Mouse (Mus musculus) forebrain, embryonic 11.5 days (tissue): ENCODE results near the gene Ankrd31. TPM values are rescaled to one million over a fixed set of nuclear protein-coding genes. Genes with fewer than 3 reads are reported as not detected.
"Not testable (repeated sequence)": the region's sequence is repeated elsewhere in the genome, so short reads cannot be mapped to it uniquely, and the experiment has no call there.

ENCODE experiments used
- ATAC-seq: fragments of 200-750 bp; cut with Nextera tagmentation; replicated peaks from 2 replicates; pipeline ENCODE4 v1.8.0; 2017; ENCODE audit warnings: moderate TSS enrichment; ENCODE audit not compliant: low FRiP score
- DNase-seq: peaks from one replicate; pipeline ENCODE4 v3.0.0-alpha.2; 2017; ENCODE audit warnings: low spot score
- H3K27ac ChIP-seq: fragments of 300-500 bp; sonication (generic); 2 replicates; pipeline ENCODE4 v1.5.1; 2014; ENCODE audit warnings: low read depth, low read length
- H3K27me3 ChIP-seq: fragments of 300-500 bp; sonication (generic); 2 replicates; pipeline ENCODE4 v1.6.1; 2014; ENCODE audit warnings: mild to moderate bottlenecking, low read length, mixed read lengths; ENCODE audit not compliant: control insufficient read depth, insufficient read depth
- H3K36me3 ChIP-seq: fragments of 300-500 bp; sonication (generic); 2 replicates; pipeline ENCODE4 v1.6.1; 2014; ENCODE audit warnings: mild to moderate bottlenecking, low read length, moderate library complexity, mixed read lengths; ENCODE audit not compliant: control insufficient read depth, insufficient read depth
- H3K4me1 ChIP-seq: fragments of 300-500 bp; sonication (generic); replicated peaks from 2 replicates; pipeline ENCODE4 v1.6.1; 2014; ENCODE audit warnings: low read length, mixed read lengths; ENCODE audit not compliant: control insufficient read depth, insufficient read depth
- H3K4me2 ChIP-seq: fragments of 300-500 bp; sonication (generic); 2 replicates; pipeline ENCODE4 v1.6.1; 2014; ENCODE audit warnings: low read depth, mild to moderate bottlenecking, low read length, moderate library complexity, mixed read lengths; ENCODE audit not compliant: severe bottlenecking
- H3K4me3 ChIP-seq: fragments of 300-500 bp; sonication (generic); 2 replicates; pipeline ENCODE4 v1.5.1; 2014; ENCODE audit warnings: low read depth, low read length
- H3K9ac ChIP-seq: fragments of 300-500 bp; sonication (generic); 2 replicates; pipeline ENCODE4 v1.6.1; 2014; ENCODE audit warnings: low read length
- H3K9me3 ChIP-seq: fragments of 300-500 bp; sonication (generic); 2 replicates; pipeline ENCODE4 v1.6.1; 2016; ENCODE audit warnings: low read length, mixed read lengths; ENCODE audit not compliant: control insufficient read depth
- WGBS: fragments of 180-500 bp; shearing (Covaris S2); extraction: QIAGEN DNeasy Blood & Tissue Kit; methylation state at CpG from one replicate; pipeline ENCODE4 v1.1.7; 2014; 5-methylcytosine and 5-hydroxymethylcytosine counted together
- polyA plus RNA-seq: library from polyadenylated mRNA; unstranded; fragments of >200 nt; fragmentation: Nextera tagmentation; extraction: Ambion mirVana; gene quantifications from 2 replicates; pipeline ENCODE4 v1.2.1, GENCODE M21; 2014

The Ankrd31 gene
- polyA plus RNA-seq, 1 experiment from 2014 or later = not detected

DNA sequence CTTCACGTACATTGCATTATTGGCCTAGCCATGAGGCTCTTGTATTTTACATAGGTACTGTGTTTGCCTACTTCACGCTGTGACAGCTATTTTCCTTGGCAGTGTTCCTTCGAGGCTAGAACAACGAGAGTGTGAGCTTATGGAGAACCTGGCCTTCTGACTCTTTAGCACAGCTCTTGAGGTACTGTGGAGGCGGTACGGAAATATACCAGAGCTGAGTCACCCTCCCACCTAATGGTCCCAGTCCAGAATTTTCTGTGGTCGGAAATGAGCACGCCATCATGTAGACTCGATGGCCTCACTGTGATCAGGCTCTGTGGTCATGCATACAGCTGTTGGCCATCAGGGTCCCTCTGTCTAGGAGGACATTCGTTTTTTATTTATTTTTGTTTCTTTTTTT is 191.6 kb downstream of the Ankrd31 start:
- Histone ChIP-seq H3K9me3 (no peaks in the 10 kb centered on the region), H3K4me1 (no peaks in the 10 kb centered on the region), H3K36me3 (no peaks in the 10 kb centered on the region), H3K4me3 (no peak overlapping the region), H3K4me2 (no peak overlapping the region), H3K27ac (no peak overlapping the region), H3K27me3 (no peaks in the 10 kb centered on the region), H3K9ac (no peak overlapping the region)
- DNase-seq (no peak), ATAC-seq (no peak)
- WGBS = 94% methylated on average over 10 of the region's 10 CpGs

DNA sequence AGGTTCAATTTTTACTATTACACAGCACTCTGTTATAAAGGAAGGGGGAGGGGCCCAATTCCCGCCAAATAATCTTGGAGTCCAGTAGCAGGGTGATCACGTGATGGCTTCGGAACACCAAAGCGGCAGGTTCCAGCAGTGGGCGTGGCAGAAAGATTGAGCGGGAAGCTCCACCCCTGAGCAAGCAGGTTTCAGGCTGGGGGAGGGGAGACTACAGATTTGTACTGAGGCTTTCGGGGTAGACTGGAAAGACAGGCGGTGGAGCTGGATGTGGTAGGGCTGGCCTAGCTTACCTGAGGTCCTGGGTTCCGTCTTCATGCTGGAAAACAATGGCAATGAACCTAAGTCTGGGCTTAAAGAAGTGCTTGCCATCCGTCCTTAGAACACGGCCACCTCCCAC is 193.4 kb downstream of the Ankrd31 start:
- WGBS = 86% methylated on average over 11 of the region's 11 CpGs
- H3K27me3 ChIP-seq, H3K9ac ChIP-seq, H3K36me3 ChIP-seq, H3K4me3 ChIP-seq, DNase-seq, ATAC-seq, H3K9me3 ChIP-seq, H3K27ac ChIP-seq, H3K4me2 ChIP-seq, H3K4me1 ChIP-seq: not testable (repeated sequence)

GRCm38 (mm10) chr13:96943571-96943970 is 195.5 kb downstream of the Ankrd31 start:
- Histone ChIP-seq H3K4me3 (no peak overlapping the region), H3K36me3 (no peaks in the 10 kb centered on the region), H3K27ac (no peak overlapping the region), H3K4me2 (no peak overlapping the region), H3K4me1 (no peaks in the 10 kb centered on the region), H3K27me3 (no peaks in the 10 kb centered on the region), H3K9ac (no peak overlapping the region), H3K9me3 (no peaks in the 10 kb centered on the region)
- DNase-seq (no peak), ATAC-seq (no peak)
- WGBS = 65% methylated on average over 3 of the region's 3 CpGs

GRCm38 (mm10) chr13:96945748-96946147 is 197.7 kb downstream of the Ankrd31 start:
- no peak overlapping the region for H3K9ac ChIP-seq
- DNase-seq (no peak), ATAC-seq (no peak)
- H3K4me2 ChIP-seq = no peak overlapping the region
- H3K4me3 ChIP-seq = no peak overlapping the region
- H3K27ac ChIP-seq = no peak overlapping the region
- no peaks in the 10 kb centered on the region for H3K4me1 ChIP-seq
- H3K9me3 ChIP-seq = no peaks in the 10 kb centered on the region
- H3K36me3 ChIP-seq = no peaks in the 10 kb centered on the region
- WGBS = 85% methylated on average over 4 of the region's 4 CpGs
- H3K27me3 ChIP-seq = no peaks in the 10 kb centered on the region

DNA sequence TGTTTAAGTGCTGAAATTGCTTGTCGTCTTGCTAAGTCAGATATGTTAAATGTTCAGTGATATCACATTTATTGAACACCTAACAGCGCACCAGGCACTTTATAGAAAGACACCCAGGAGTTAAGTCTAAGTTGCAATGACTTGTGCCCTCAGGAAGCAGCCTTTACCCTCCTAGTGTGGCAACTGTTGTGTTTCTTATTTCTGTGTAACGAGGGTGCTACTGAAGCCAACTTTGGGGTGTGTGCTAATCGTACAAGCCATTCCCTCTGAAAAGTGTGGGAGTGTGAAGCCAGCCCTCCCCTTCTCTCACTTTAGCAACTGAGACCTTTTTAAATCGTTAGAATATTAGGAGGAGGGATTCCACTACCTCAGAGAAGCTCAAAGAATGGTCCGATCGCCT is 199.7 kb downstream of the Ankrd31 start:
- no peaks in the 10 kb centered on the region for H3K27me3 ChIP-seq
- H3K9ac ChIP-seq = no peak overlapping the region
- H3K4me1 ChIP-seq = no peaks in the 10 kb centered on the region
- ATAC-seq (no peak), DNase-seq (no peak)
- H3K4me3 ChIP-seq = no peak overlapping the region
- no peak overlapping the region for H3K27ac ChIP-seq
- no peak overlapping the region for H3K4me2 ChIP-seq
- H3K9me3 ChIP-seq = no peaks in the 10 kb centered on the region
- no peaks in the 10 kb centered on the region for H3K36me3 ChIP-seq
- WGBS = 90% methylated on average over 7 of the region's 7 CpGs

GRCm38 (mm10) chr13:96951880-96952279 is 203.8 kb downstream of the Ankrd31 start:
- Histone ChIP-seq H3K4me3 (no peak overlapping the region), H3K4me1 (no peaks in the 10 kb centered on the region), H3K27me3 (no peaks in the 10 kb centered on the region), H3K9me3 (no peaks in the 10 kb centered on the region), H3K4me2 (no peak overlapping the region), H3K36me3 (no peaks in the 10 kb centered on the region), H3K9ac (no peak overlapping the region), H3K27ac (no peak overlapping the region)
- WGBS = 76% methylated on average over 2 of the region's 2 CpGs
- no peak for DNase-seq
- ATAC-seq = no peak

DNA sequence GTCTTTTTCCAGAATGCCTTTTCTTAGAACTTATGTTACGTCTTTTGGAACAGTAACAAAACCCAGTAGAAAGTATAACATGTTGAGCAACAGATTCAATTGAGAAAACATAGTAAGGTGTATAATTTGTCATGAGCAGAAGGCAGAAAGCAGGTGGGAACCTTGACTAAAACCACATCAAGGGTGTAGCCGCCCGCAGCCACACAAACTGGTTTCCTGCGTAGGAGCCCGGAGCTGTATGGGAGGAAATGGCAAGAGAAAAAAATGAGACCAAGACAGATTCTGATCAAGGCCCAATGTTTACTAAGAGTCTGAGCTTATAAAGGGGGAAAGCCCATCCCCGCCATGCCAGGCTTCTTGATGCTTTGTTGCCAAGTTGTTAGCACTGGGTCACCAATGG is 208.4 kb downstream of the Ankrd31 start:
- ATAC-seq = no peak
- H3K4me1 ChIP-seq = 0 out of 2 replicates have a peak, but pooled peaks cover 2% of the 10 kb centered on the region
- no peak overlapping the region for H3K27ac ChIP-seq
- no peaks in the 10 kb centered on the region for H3K27me3 ChIP-seq
- no peak overlapping the region for H3K4me3 ChIP-seq
- no peak for DNase-seq
- H3K36me3 ChIP-seq = no peaks in the 10 kb centered on the region
- H3K9ac ChIP-seq = no peak overlapping the region
- no peak overlapping the region for H3K4me2 ChIP-seq
- 87% methylated on average over 6 of the region's 6 CpGs for WGBS
- no peaks in the 10 kb centered on the region for H3K9me3 ChIP-seq

Other genes starting within 250 kb of the Ankrd31 start
- 9.6 and 10.4 TPM in 2 replicates for gene Polk, start 205.7 kb upstream of the Ankrd31 start, polyA plus RNA-seq
- 6.1 and 8.0 TPM in 2 replicates for gene Col4a3bp, start 205.7 kb upstream of the Ankrd31 start, polyA plus RNA-seq
- gene Hmgcr, start 77.3 kb upstream of the Ankrd31 start, polyA plus RNA-seq = 189 and 190 TPM in 2 replicates
- 0.11 and 0.13 TPM in 2 replicates for gene Gcnt4, start 176.4 kb downstream of the Ankrd31 start, polyA plus RNA-seq